Mouse (Mus musculus) kidney, postnatal 36 days (tissue): ENCODE measurements around the gene Col9a2.

Experiments used
- DNase-seq, 2 experiments: peaks; one replicate each; pipeline ENCODE4 v3.0.0; 2021 to 2022; ENCODE audit warnings: mixed read lengths in 2 of 2

Col9a2 gene

GRCm38 (mm10) chr4:121088696-121089095 lies 49.5 kb downstream of the Col9a2 start:
- DNase-seq, result no peak

GRCm38 (mm10) chr4:121090211-121090610 lies 51.0 kb downstream of the Col9a2 start:
- peak; percentile 38 to 39 for DNase-seq

DNA sequence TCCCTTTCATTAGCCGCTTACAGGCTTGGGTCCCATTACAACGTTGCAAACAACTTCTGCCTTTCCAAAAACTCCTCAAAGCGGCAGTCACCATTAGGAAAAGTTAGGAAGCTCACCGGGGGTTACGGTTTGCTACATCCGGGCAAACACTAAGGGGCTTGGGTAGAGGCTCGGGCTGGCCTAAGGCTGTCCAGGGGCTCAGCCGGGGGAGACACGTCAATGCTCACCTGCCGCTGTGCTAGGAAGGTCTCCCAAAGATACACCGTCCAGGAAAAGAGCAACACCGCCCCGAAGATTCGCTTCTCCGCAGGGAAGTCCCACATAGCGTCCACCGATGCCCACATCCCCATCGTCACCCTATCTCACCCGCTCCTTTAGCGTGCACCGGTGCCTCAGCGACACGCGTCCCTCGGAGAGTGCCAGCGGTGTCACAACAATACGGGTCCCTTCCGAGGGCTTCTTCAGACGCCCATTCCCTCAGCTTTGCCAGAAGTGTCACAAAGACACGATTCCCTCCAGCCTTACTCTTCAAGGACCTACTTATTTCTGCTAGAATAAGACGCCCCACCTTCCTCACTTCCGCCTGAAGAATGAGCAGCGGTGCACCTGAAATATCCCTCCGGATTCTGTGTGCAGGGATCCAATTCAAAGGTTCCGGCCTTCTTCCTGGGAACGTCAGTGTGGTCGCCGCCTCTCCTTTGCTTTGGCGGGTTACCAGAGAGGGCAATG lies 58.6 kb downstream of the Col9a2 start, which contains the start of gene Zmpste24:
Zmpste24 (minus strand) TSS at position 592 of the 729 bp plus-strand sequence.
- peak; percentile 86 to 87 for DNase-seq

DNA sequence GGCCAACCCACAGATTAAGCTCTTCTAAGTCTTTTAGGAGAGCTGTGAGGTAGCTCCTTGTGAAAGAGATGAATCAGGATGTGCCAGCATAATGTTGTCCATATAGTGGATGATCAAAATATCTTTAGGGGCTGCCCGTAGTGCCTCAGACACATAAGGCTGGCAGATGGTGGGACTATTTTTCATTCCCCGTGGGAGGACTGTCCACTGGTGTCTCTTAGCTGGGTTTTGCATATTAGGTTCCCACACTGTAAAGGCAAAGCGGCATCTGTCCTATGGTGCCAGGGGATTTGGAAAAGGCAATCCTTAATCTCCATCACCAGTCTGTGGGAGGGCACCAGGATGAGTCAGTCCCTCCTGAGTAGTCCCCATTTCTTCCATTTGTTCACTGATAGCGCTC lies 64.1 kb downstream of the Col9a2 start:
- no peak for DNase-seq
